Mouse (Mus musculus) forebrain, embryonic 14.5 days (tissue): ENCODE measurements around the gene Has1. TPM values are rescaled to one million over a fixed set of nuclear protein-coding genes. Genes with fewer than 3 reads are reported as not detected.

Experiments
- ATAC-seq: fragments of 200-750 bp; cut with Nextera tagmentation; 2 replicates; pipeline ENCODE4 v1.8.0; 2017; ENCODE audit warnings: mild to moderate bottlenecking, moderate library complexity
- DNase-seq: peaks from one replicate; pipeline ENCODE4 v3.0.0-alpha.2; 2015; ENCODE audit warnings: low spot score
- H3K27ac ChIP-seq: fragments of 300-500 bp; sonication (generic); 2 replicates; pipeline ENCODE4 v1.5.1; 2014; ENCODE audit warnings: low read depth, mild to moderate bottlenecking, control low read depth, low read length, moderate library complexity
- H3K27me3 ChIP-seq: fragments of 300-500 bp; sonication (generic); replicated peaks from 2 replicates; pipeline ENCODE4 v1.6.1; 2014; ENCODE audit warnings: low read length, control low read depth, mixed read lengths; ENCODE audit not compliant: control insufficient read depth, insufficient read depth
- H3K36me3 ChIP-seq: fragments of 300-500 bp; sonication (generic); 2 replicates; pipeline ENCODE4 v1.6.1; 2014; ENCODE audit warnings: low read length, control low read depth; ENCODE audit not compliant: control insufficient read depth, insufficient read depth
- H3K4me1 ChIP-seq: fragments of 300-500 bp; sonication (generic); 2 replicates; pipeline ENCODE4 v1.6.1; 2014; ENCODE audit warnings: antibody characterized with exemption, low read length, control low read depth; ENCODE audit not compliant: control insufficient read depth, insufficient read depth
- H3K4me2 ChIP-seq: fragments of 300-500 bp; sonication (generic); 2 replicates; pipeline ENCODE4 v1.6.1; 2014; ENCODE audit warnings: mild to moderate bottlenecking, control low read depth, low read length
- H3K4me3 ChIP-seq: fragments of 300-500 bp; sonication (generic); 2 replicates; pipeline ENCODE4 v1.5.1; 2014; ENCODE audit warnings: low read depth, low read length, control low read depth
- H3K9ac ChIP-seq: fragments of 300-500 bp; sonication (generic); 2 replicates; pipeline ENCODE4 v1.6.1; 2014; ENCODE audit warnings: mild to moderate bottlenecking, low read length, control low read depth, moderate library complexity
- H3K9me3 ChIP-seq: fragments of 300-500 bp; sonication (generic); replicated peaks from 2 replicates; pipeline ENCODE4 v1.6.1; 2016; ENCODE audit warnings: low read length, control low read depth, mixed read lengths; ENCODE audit not compliant: control insufficient read depth
- WGBS: fragments of 180-500 bp; shearing (Covaris S2); extraction: QIAGEN DNeasy Blood & Tissue Kit; methylation state at CpG from one replicate; pipeline ENCODE4 v1.1.7; 2014; 5-methylcytosine and 5-hydroxymethylcytosine counted together
- polyA plus RNA-seq: library from polyadenylated mRNA; unstranded; fragments of >200 nt; fragmentation: Nextera tagmentation; extraction: Ambion mirVana; gene quantifications from 2 replicates; pipeline ENCODE4 v1.2.1, GENCODE M21; 2014

The Has1 gene
- 0.39 and 0.53 TPM in 2 replicates for polyA plus RNA-seq

GRCm38 (mm10) chr17:17855064-17855838 lies at the start of gene Has1:
TSS of gene Has1 (minus strand) at chr17:17855205.
- Histone ChIP-seq H3K9me3 (no peaks in the 10 kb centered on the region), H3K4me3 (no peak within 1 kb of the TSS), H3K27ac (no peak within 1 kb of the TSS), H3K4me2 (no peak within 1 kb of the TSS), H3K36me3 (no peaks in the 10 kb centered on the region), H3K4me1 (no peaks in the 10 kb centered on the region), H3K9ac (no peak within 1 kb of the TSS), H3K27me3 (no peaks in the 10 kb centered on the region)
- ATAC-seq (no peak), DNase-seq (no peak)
- 71% methylated on average over 8 of the region's 8 CpGs for WGBS

- no peaks in the 10 kb centered on the region for H3K36me3 ChIP-seq
- H3K9ac ChIP-seq: no peak overlapping the region
- no peaks in the 10 kb centered on the region for H3K9me3 ChIP-seq
- no peak overlapping the region for H3K27ac ChIP-seq
- no peaks in the 10 kb centered on the region for H3K27me3 ChIP-seq
- ATAC-seq: no peak
- no peaks in the 10 kb centered on the region for H3K4me1 ChIP-seq
- no peak overlapping the region for H3K4me2 ChIP-seq
- 76% methylated on average over 1 of the region's 1 CpGs for WGBS
- DNase-seq: no peak
- H3K4me3 ChIP-seq: no peak overlapping the region
Measured at GRCm38 (mm10) chr17:17900768-17901167, 45.8 kb upstream of the Has1 start.

DNA sequence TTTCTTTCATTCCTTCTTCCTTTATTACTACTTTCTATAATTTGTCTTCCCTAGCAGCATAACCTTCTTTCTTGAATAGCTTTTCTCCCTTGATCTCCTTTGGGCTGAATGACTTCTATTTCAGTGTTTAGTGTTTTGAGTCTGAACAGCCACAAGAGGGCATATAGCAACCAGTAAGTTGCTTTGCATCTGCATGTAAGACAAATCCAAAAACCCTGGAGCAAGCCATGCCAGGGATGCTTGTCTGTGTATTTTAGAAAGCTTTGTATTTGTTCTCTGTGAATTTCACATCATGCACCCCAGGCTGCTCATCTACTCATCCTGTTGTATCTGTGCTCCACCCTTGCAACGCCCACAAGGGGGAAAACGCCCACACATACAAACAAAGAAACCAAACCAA lies 44.3 kb upstream of the Has1 start:
- Histone ChIP-seq H3K27me3 (no peaks in the 10 kb centered on the region), H3K27ac (no peak overlapping the region), H3K4me3 (no peak overlapping the region), H3K9ac (no peak overlapping the region), H3K36me3 (no peaks in the 10 kb centered on the region), H3K4me2 (no peak overlapping the region), H3K9me3 (no peaks in the 10 kb centered on the region), H3K4me1 (no peaks in the 10 kb centered on the region)
- WGBS: 76% methylated on average over 2 of the region's 2 CpGs
- peak; percentile 71 for DNase-seq
- no peak for ATAC-seq

GRCm38 (mm10) chr17:17896039-17896438 lies 41.0 kb upstream of the Has1 start:
- 2% methylated on average over 4 of the region's 4 CpGs for WGBS
- Histone ChIP-seq H3K4me1 (no peaks in the 10 kb centered on the region), H3K9me3 (no peaks in the 10 kb centered on the region), H3K4me2 (no peak overlapping the region), H3K27me3 (no peaks in the 10 kb centered on the region), H3K4me3 (no peak overlapping the region), H3K36me3 (no peaks in the 10 kb centered on the region), H3K9ac (no peak overlapping the region), H3K27ac (no peak overlapping the region)
- ATAC-seq (0 out of 2 replicates have a peak, but pooled peaks have one; percentile 23), DNase-seq (peak; percentile 82)

DNA sequence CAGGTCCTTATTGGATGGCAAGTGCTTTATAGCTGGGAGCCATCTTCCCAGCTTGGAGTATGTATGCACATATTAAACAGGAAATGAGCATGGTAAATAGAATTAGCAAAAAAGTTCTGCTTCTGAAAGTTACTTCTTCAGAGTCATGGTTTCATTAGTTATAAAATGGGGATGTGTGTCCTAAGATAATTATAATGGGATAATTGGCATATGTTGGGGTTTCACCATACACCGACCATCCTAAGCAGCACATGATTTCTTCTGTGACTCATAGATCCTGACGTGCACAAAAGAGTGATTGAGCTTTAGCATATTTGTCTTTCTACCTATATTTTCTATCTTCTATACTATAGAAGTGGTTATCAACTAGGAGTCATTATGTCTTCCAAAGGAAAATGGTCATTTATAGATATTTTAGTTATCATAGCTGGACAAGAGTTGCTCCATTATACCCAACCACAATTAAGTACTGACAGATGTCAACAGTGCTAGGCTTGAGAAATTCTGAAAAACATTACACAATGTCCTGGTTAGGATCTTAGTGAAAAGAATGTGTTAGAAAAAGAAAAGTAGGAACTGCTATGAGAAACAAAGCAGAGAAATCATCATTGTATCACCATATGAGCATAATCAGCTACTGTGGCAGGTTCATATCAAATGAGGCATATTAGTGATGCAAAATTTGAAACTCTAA lies 34.9 kb upstream of the Has1 start:
- H3K9me3 ChIP-seq: no peaks in the 10 kb centered on the region
- H3K4me1 ChIP-seq: no peaks in the 10 kb centered on the region
- H3K27me3 ChIP-seq: no peaks in the 10 kb centered on the region
- no peak overlapping the region for H3K9ac ChIP-seq
- DNase-seq (no peak), ATAC-seq (no peak)
- no peak overlapping the region for H3K27ac ChIP-seq
- WGBS: 87% methylated on average over 2 of the region's 2 CpGs
- H3K4me2 ChIP-seq: no peak overlapping the region
- no peak overlapping the region for H3K4me3 ChIP-seq
- H3K36me3 ChIP-seq: no peaks in the 10 kb centered on the region

GRCm38 (mm10) chr17:17887774-17888248 lies 32.8 kb upstream of the Has1 start, which contains the start of the genes Fpr2 and Fpr3:
TSS of gene Fpr2 (plus strand) at chr17:17887824.
TSS of gene Fpr3 (plus strand) at chr17:17887852.
- no peak within 1 kb of the TSS for H3K4me2 ChIP-seq
- no peaks in the 10 kb centered on the region for H3K9me3 ChIP-seq
- no peaks in the 10 kb centered on the region for H3K36me3 ChIP-seq
- H3K4me3 ChIP-seq: no peak within 1 kb of the TSS
- no peak for ATAC-seq
- WGBS: 61% methylated on average over 1 of the region's 1 CpGs
- no peak within 1 kb of the TSS for H3K27ac ChIP-seq
- no peaks in the 10 kb centered on the region for H3K27me3 ChIP-seq
- no peaks in the 10 kb centered on the region for H3K4me1 ChIP-seq
- no peak within 1 kb of the TSS for H3K9ac ChIP-seq
- no peak for DNase-seq

- Histone ChIP-seq H3K27me3 (no peaks in the 10 kb centered on the region), H3K9me3 (no peaks in the 10 kb centered on the region), H3K9ac (no peak within 1 kb of the TSS), H3K4me3 (no peak within 1 kb of the TSS), H3K4me1 (no peaks in the 10 kb centered on the region), H3K4me2 (no peak within 1 kb of the TSS), H3K27ac (no peak within 1 kb of the TSS), H3K36me3 (no peaks in the 10 kb centered on the region)
- WGBS: 60% methylated on average over 1 of the region's 1 CpGs
- ATAC-seq: no peak
- DNase-seq: no peak
Measured at GRCm38 (mm10) chr17:17883840-17884239, 28.8 kb upstream of the Has1 start, which contains the start of gene Fpr1. TSS of gene Fpr1 (minus strand) at chr17:17883940.

DNA sequence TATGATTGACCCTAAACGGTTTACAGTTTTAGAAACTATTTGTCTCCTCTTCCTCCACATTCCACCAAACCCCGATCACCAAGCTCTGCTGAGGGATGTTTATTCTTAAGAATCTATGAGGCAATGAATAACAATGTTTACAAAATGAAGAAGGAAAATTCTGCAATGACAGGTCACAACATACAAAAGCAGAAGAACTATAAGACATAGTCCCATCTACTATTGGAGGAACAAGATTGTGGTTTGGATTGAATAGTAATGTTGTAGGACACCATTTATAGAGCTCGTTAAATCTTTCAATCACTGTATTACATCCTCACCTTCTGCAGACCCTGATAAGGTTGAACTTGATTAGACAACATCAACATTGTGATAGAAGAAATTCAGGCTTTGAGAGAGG lies 27.7 kb upstream of the Has1 start:
- WGBS: 85% methylated on average over 3 of the region's 3 CpGs
- H3K4me3 ChIP-seq: no peak overlapping the region
- no peaks in the 10 kb centered on the region for H3K9me3 ChIP-seq
- H3K27ac ChIP-seq: no peak overlapping the region
- no peak overlapping the region for H3K9ac ChIP-seq
- no peak for DNase-seq
- H3K4me2 ChIP-seq: no peak overlapping the region
- H3K27me3 ChIP-seq: no peaks in the 10 kb centered on the region
- no peaks in the 10 kb centered on the region for H3K4me1 ChIP-seq
- no peaks in the 10 kb centered on the region for H3K36me3 ChIP-seq
- ATAC-seq: no peak

DNA sequence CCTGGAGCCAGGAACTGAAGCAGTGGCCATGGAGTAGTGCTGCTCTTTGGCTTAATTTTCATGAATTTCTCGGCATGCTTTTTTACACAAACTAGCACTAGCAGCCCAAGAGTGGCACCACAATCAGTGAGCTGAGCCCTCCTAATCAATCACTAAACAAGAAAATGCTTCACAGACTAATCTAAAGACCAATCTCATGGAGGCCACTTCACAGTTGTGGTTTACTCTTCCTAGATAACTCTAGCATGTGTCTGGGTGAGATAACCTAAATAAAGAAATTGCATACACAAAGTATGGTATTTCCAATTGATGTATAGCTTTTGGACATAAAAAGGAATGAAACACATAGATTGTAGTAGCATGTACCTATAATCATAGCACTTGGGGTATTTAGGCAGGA lies 24.3 kb upstream of the Has1 start:
- Histone ChIP-seq H3K4me3 (no peak overlapping the region), H3K27me3 (no peaks in the 10 kb centered on the region), H3K36me3 (no peaks in the 10 kb centered on the region), H3K9me3 (no peaks in the 10 kb centered on the region), H3K9ac (no peak overlapping the region), H3K4me2 (no peak overlapping the region), H3K4me1 (no peaks in the 10 kb centered on the region), H3K27ac (no peak overlapping the region)
- no peak for DNase-seq
- ATAC-seq: no peak
- 80% methylated on average over 1 of the region's 1 CpGs for WGBS
